Mouse (Mus musculus): ENCODE measurements around the gene Fez1.

Gene Fez1

DNA sequence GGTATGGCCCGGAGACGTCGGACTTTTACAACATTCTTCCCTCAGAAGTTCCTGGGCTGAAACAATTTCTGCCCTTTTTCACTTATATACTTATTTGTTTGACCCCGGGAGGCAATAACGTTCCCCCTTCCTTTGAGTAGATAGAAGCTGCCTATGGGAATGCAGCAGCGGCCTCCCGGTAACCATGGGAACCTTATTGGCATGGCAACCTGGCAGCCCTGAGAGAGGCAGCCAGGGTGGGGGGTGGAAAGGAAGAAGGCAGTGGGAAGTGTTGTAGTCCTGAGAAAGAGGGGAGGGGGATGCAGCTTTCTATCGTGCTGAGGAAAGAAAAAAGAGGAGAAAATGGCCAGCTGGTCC is at the start of gene Fez1:
Fez1 (plus strand) TSS at position 221 of the 357 bp plus-strand sequence.
- DNase-seq (ENCODE audit: low read depth, low spot score): peak; percentile 88

DNA sequence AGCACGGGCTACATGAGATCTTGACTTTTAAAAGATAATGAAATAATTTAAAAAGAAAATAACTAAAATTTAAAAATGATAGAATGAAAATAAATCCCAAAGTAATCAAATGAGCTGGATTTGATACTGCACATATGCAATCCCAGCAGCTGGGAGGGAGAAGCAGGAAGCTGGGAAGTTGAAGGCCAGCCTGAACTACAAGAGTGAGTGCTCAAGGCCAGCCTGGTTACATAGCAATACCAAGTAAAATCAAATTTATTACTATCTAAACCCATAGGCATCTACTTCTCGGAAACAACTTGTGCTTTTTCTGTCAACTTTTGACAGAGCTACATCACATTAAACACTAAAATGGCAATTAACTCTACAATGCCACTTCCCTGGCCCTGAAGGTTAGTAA is 37.7 kb upstream of the Fez1 start:
- DNase-seq (ENCODE audit: low read depth, low spot score): no peak

DNA sequence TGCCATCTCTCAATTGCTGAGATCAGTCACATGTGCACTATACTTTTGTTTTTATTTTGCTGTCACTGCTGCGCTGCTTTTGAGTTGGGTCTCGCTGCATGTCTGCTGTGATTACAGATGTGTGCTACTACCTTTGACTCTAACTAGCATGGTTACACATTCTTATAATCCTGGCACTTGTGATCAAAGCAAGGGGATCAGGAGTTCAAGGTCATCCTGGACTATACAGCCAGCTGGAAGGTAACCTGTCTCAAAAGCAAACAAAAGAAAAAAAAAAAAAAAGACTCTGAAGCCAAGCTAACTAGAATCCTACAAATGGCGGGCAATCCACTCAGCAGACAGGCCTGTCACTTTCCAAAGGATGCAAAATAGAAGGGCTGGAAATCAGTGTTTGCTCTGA is 29.5 kb upstream of the Fez1 start:
- DNase-seq (ENCODE audit: low read depth, low spot score): no peak

DNA sequence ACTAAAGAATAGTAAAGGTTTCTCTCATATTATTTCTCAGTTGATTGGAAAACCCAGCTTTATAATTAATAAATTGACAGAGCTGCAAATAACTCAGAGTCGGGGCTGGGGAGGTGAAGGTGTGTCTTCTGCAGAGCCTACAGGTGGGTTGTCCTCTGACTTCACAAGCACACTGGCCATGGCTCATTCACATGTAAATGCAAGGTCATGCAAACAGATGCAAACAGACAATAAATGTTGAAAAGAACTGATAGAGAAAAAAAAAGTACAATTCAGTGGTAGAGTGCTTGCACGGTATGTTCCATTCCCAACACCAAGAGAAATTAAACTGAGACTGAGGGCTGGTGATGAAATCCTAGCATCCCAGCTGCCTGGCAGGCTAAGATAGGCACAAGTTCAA is 27.2 kb upstream of the Fez1 start:
- no peak for DNase-seq (ENCODE audit: low read depth, low spot score)

DNA sequence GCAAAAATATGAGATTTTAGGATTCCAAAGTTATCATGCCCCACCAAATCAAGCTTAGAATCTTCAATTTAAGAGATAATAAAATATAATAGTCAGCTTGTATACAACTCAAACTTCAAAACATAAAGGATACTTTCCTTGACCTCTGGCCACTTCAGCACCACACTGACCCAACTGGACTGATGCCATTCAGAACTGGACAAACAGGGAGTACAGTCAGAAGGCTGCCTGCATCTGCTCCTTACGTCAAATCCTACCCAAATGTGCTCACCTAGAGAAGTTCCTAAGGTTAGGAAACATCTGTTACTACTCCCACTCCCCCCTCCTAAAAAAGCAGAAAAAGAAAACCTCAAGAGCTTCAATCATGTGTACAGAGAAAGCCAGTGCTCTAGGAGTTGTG is 26.1 kb upstream of the Fez1 start:
- DNase-seq (ENCODE audit: low read depth, low spot score): no peak

DNA sequence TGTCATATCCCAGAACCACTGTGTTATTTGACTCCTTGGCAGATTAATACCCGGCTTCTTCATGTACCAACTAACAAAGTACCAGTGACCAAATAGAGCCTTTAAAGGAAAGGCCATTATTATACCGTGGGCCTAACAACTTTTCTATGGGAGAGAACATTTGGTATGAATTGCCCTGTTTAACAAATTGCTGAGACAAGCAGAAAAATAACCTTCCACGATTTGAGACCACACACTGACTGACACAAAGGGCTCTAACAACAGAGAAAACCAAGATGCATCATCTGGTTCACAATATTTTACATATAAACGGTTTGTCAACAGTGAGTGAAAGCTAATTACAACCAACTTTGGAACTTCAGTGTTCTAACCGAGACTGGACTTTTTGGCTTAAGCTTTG is 25.4 kb upstream of the Fez1 start:
- DNase-seq (ENCODE audit: low read depth, low spot score): no peak

DNA sequence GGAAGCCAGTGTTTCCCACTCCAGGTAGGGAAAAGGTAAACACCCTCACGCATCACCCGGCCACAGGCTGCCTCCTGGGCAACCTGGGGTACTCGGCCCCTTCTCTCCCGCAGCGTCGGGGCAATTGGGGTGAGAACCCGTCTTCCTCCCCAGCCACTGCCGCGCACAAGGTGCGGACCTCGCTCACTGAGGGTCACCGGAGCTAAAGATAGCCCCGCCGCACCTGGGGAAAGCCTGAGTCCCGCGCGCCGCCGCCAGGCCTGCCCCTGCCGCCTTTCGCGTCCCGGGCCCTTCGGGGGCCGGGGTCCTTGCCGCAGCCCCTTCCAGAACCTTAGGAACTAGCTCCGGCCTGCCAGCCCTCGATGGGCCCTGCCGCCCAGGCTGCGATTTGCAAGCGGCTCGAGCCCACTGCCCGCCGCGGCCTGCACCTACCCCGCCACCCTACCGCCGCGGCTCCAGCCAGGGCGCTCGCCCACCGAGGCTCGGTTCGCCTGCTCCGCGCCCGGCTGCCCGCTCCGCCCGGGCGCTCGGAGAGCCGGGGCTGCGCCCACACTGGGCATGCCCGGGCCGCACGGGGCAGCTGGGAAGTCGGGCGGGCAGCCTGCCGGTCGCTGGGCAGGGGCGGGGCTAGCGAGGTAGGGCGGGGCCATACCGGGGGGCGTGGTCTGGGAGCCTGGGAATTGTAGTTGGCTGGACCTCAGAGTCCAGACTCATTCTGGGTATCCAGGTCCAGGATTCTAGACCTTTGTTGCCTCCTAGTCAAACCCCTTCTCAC is 24.7 kb upstream of the Fez1 start, which contains the start of gene Ei24:
Ei24 (minus strand) TSS at position 613 of the 775 bp plus-strand sequence.
- peak; percentile 50 for DNase-seq (ENCODE audit: low read depth, low spot score)

DNA sequence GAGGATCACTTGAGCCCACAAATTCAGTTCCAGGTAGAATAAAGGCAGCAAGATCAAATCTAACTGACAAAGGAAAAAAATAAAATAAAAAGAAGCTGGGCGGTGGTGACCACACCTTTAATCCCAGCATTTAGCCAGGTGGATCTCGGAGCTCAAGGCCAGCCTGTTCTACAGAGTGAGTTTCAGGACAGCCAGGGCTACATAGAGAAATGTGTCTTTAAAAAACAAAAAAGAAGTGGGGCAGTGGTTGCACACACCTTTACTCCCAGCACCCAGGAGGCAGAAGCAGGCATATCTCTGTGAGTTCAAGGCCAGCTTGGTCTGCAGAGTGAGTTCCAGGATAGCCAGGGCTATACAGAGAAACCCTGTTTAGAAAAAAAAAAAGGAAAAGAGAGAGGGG is 19.7 kb upstream of the Fez1 start:
- no peak for DNase-seq (ENCODE audit: low read depth, low spot score)

DNA sequence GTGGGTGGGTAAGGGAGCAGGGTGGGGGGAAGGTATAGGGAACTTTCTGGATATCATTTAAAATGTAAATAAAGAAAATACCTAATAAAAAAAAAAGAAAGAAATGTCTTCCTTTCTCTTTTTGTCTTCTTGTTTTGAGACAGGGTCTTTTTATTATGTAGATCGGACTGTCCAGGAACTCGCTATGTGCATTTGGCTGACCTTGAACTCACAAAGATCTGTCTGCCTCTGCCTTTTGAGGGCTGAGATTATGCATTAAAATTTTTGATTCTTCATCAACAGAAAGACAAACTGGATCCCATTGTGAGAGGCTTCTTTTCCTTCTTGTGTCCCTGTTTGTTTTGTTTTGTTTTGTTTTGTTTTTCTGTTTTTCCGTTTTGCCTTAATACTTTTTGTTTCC is 18.7 kb upstream of the Fez1 start:
- DNase-seq (ENCODE audit: low read depth, low spot score): no peak

DNA sequence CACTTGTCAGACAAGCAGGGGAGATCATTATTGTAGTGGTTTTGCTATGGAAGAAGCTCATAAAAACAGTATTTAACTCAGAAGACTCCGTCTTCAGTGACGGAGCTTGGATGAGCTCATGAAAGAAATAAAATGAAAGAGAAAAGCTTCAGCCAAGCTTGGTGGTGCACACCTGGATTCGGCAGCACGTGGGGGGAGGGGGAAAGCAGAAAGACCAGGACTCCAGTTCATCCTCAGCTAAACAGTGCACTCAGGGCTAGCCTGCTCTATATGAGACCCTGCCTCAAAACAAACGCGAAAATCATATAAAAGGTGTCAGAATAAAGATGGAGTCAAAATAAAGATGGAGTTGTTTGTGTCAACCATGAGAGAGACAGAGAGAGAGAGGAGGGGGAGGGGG is 18.3 kb upstream of the Fez1 start:
- no peak for DNase-seq (ENCODE audit: low read depth, low spot score)

DNA sequence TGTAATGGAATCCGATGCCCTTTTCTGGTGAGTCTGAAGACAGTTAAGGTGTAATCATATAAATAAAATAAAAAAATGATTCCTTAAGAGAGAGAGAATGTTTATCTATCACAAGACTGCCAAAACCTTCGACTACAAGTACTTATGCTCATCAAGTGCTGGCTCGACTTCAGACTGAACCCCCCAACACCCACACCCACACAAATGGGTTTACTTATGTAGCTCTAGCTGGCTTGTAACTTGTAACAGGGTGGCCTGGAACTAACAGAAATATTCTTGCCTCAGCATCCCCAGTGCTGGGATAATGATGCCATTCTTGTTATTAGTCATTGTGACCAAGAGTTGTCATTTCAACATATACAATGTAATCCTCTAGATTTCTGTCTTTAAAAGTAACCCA is 17.7 kb upstream of the Fez1 start:
- no peak for DNase-seq (ENCODE audit: low read depth, low spot score)

DNA sequence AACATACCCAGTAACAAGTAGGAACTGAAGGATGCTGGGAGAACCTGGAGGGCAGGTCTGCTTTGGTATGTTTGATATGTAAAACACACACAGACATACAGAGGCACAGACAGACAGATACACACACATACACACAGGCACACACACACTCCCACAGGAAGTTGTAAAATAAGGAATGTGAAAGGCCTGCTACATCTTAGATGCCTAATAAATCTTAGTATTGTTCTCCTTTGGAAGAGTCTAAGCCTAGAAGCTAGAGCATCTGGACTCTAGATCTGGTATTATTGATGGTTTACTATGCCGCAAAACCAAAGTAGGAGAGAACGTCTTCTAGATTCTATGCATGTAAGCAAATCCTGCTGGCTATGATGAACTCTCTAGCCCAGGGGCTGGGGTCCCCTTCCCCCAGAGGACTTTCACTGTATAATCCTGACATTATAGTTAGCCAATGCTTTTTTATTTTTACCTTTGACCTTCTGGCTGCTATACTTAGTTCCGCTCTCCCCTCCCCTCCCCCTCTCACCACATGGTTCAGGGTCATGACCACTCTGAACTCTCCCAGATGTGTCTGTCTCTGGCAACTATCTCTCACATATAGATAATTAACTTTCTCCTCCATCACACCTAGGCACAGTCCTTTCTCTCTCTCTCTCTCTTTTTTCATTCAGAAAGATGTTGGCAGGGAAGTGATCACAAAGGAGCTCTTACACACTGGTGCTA is 16.2 kb upstream of the Fez1 start:
- no peak for DNase-seq (ENCODE audit: low read depth, low spot score)

DNA sequence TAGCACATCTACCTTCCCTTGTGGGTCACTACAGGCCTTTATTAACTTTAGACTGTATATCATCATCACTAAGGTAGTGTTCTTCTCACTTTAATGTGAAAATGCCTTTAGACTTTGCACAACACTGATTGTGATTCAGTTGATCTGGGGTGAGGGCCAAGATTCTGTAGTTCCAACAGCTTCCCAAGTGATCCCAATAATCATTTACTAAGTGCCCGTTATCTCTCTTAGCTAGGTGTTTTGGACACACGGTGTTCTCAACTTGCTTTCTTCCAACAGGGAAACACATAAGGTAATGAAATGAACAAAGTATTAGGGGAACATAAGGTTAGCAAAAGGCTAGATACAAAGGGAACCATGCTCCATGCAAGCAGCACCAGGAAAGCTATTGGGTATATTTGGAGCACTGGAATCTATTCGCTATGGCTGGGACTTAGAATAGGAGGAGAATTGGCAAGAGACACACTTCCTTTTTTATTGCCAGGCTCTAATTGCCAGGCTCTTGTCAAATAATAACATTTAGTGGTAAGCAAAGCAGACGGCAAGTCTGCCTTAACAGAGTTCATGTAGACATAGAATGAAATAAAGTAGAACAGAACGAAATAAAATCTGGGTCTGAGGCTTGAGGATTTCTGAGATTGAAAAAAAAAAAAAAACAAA is 13.4 kb upstream of the Fez1 start:
- no peak for DNase-seq (ENCODE audit: low read depth, low spot score)

DNA sequence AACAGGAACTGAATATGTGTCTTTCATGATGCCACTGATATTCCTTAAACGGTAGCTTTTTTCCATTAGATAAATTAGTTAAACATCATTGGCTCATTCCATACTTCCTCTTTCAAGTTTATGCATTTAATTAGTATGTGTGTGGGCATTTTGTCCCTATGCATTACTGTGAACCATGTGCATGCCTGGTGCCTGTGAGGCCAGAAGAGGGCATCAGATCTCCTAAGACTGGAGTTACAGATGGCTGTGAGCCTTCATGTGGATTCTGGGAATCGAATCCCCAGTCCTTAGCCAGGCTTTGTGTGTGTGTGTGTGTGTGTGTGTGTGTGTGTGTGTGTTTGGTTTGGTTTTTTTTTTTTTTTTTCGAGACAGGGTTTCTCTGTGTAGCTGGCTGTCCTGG is 7.2 kb upstream of the Fez1 start:
- DNase-seq (ENCODE audit: low read depth, low spot score): no peak

DNA sequence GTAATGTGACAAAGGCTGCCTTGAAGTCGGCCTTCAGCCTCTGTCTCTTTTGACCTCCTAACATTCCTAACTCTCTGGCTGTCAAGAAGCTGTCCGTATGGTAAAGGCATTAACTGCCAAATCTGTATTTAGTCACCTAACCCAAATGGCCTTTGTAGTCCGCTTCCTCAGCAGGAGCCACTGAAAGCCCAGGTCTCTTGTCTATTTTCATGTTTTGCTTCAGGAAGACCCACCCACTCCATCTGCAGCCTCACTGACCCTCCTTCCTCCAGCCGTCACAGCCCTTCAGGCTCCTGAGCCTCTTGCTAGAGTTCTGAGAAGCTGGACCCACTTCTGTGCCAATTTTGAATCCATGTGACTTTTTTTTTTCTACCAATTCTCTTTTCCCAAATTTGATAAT is 2.8 kb upstream of the Fez1 start:
- DNase-seq (ENCODE audit: low read depth, low spot score): no peak

DNA sequence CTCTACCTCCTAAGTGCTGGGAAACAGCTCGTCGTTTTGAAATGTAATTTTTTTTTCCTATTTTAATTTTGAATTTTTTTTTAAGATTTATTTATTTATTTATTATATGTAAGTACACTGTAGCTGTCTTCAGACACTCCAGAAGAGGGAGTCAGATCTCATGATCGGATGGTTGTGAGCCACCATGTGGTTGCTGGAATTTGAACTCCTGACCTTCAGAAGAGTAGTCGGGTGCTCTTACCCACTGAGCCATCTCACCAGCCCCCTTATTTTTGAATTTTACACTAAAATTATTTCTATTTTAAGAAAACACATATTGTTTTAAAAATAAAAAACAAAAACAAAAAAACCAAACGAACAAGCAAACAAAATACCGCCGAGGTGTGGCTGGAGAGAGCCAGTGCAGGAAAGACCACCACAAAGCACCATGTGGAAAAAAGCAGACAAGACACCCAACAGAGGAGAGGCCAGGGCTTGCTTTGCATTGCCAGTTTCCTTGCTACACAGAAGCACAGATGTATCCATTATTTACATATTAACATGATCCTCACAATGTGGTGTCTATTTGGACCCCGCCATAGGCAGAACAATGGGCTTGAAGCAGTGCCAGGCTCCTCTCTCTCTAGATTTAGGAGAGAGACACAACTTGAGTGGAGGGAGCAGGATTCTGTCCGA is 558 bp upstream of the Fez1 start:
- DNase-seq (ENCODE audit: low read depth, low spot score): no peak

DNA sequence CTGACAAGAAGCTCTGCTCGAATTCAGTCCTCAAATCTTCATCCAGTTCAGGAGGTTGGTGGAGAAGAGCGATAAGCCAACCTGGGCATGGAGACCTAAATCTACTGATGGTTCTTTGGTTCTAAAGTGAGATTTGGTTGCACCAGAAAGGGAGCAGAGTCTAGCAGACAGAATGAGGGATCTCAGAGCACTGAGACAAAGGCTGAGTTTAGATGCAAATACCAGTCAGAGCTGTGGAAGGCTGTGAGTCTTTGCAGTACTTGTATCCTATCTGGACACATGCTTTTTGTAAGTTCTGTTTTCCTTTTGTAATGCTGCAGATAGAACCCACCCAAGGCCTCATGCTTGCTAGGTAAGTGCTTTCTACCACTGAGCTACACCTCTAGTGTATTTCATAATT is 360 bp downstream of the Fez1 start:
- DNase-seq (ENCODE audit: low read depth, low spot score): no peak

DNA sequence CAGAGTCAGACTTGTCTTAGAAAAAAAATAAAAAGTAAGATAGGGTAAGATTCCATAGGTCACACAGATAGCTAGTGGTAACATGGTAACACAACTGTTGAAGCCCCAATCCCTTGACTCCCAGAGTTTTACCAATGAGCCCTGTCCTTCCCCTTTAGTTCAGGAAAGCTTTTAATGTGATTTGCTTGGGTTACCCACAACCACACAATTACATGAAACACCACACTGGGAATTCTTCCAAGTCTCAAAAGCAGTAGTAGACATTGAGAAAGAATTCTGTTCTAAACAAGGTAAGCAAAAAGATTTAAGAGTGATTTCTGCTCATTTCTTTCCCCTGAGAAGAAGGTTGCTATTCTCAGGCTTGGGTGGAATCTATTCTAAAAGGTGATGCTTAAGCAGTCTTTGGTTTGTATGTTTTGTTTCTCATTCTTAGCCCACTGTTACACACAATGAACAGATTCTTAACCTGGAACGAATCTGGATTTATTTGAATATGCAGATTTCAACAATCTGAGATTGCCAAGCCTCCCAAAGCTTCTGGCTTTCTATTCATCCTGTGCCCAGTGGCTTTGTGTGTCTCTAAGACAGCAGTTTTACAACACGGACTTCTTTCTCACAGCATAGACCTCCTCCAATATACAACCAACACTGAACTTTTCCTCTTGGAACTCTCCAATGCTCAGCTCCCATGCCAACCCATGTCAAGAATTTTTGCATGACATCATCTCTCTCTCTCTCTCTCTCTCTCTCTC is 5.1 kb downstream of the Fez1 start:
- no peak for DNase-seq (ENCODE audit: low read depth, low spot score)

DNA sequence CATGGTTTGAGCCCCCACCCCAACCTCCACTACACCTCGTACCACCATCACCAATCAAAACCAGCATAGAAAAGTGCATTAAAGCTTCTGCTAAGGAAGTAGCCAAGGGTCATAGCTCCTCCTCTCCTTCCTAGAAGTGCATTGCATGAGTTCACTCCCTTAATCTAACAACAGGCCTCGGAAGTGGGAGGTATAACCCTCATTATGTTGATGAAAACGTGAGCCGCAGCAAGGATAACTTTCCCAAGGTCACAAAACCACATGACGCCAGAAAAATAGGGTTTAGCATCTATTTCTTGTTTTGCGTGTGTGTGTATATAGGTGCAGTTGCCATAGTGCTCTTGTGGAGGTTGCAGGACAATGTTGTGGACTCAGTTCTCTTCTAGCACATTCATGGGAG is 9.7 kb downstream of the Fez1 start:
- no peak for DNase-seq (ENCODE audit: low read depth, low spot score)

DNA sequence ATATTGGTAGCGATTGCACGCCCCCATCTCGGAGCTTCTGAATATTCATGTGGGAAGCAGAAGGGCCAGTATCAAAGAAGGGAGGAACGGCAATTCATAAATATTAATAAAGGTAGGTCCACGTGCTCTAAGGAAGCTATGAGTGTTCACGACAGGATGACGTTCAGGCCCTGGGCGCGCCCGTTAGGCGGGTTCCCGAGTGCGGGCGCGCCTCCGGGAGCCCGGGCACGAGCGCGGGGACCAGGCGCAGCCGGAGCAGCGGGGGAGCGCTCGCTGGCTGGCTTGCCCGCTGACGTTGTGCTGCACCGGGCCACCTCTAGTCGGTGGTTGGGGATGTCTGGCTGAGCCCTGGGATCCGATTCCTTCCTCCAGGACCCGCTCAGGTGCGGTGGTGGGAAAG is 10.9 kb downstream of the Fez1 start:
- DNase-seq (ENCODE audit: low read depth, low spot score): peak; percentile 89

DNA sequence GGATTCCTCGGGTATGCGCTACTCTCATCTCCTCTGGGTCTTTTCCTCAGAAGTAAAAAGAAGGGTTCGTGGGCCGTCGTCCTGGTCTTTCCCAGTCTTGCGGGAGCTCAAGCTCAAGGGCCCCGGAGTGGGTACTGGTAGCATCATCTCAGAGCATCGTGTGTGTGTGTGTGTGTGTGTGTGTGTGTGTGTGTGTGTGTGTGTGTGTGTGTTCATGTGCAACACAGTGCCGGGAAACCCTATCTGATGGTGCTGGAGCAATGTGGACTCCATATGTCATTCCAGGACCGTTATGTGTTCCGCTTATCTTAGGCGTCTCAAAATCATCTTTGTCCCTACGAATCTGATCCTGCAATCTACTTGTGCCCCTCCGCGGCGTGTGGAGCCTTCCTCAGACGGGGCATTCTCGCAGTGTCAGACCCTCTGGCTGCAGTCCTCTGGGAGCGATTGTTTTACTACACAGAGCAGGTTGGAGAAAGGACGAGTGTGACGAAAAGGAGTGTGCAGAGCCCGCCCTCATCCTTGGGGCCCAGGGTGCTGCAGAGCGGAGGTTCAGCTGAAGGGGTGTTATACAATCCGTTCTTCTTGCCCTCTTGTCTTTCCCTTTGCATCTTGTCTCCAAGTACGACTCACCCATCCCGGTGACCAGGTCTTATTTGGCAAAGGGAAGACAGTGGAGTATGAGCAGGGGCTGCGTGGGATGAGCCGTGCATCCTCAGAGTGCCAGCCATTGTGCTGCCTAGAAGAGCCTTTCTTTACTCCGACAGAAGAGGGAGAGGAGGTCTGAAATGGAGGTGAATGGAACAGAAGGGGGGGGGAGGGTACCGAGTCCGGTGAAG is 11.6 kb downstream of the Fez1 start:
- peak; percentile 58 for DNase-seq (ENCODE audit: low read depth, low spot score)
